8 mouse cellular contexts compared by ENCODE assay signal in genomic region chr15:88651019-88651418, GRCm38 (mm10). TPM values are rescaled to one million over a fixed set of nuclear protein-coding genes. Genes with fewer than 3 reads are reported as not detected.
DNase-seq lines count a peak whose midpoint lies in the region; ATAC-seq lines count a peak whose summit lies in the region.

No protein-coding gene starts in this region.

- H3K4me2 ChIP-seq in forebrain, embryonic 15.5 days (replicated peaks), result no peak overlapping the region; the same call in 1 of the 2 replicates
- no peak overlapping the region for H3K4me2 ChIP-seq in intestine, embryonic 15.5 days (replicated peaks)

- H3K9ac ChIP-seq in forebrain, embryonic 15.5 days (replicated peaks), result no peak overlapping the region
- no peak overlapping the region for H3K9ac ChIP-seq in intestine, embryonic 15.5 days

- peak; percentile 76 for ATAC-seq in cerebellum, adult (ENCODE audit: insufficient number of reproducible peaks, low FRiP score, low TSS enrichment)
- ATAC-seq in forebrain, embryonic 15.5 days (replicated peaks), result peak; percentile 64; the same call in 1 of the 2 replicates
- ATAC-seq in intestine, embryonic 15.5 days, result peak; percentile 36; the same call in 1 of the 2 replicates

- H3K36me3 ChIP-seq in forebrain, embryonic 15.5 days, result no peaks in the 10 kb centered on the region
- H3K36me3 ChIP-seq in intestine, embryonic 15.5 days, result no peaks in the 10 kb centered on the region
- H3K36me3 ChIP-seq in limb, embryonic 10.5 days, result no peaks in the 10 kb centered on the region

- H3K4me1 ChIP-seq in forebrain, embryonic 15.5 days, result no peaks in the 10 kb centered on the region
- no peaks in the 10 kb centered on the region for H3K4me1 ChIP-seq in intestine, embryonic 15.5 days (replicated peaks)
- H3K4me1 ChIP-seq in limb, embryonic 10.5 days, result no peaks in the 10 kb centered on the region

- DNase-seq in ovary, postnatal 10 days (ENCODE audit: low spot score), result peak; percentile 11
- no peak for DNase-seq in ovary, adult 18-20 months (ENCODE audit: low spot score)
- peak; percentile 82 for DNase-seq in limb, embryonic 10.5 days (ENCODE audit: low spot score)
- DNase-seq in neural tube, embryonic 10.5 days (ENCODE audit: extremely low spot score, low spot score), result peak; percentile 77
- DNase-seq in testis, postnatal 14 days (ENCODE audit: low spot score), result peak; percentile 73

- H3K27me3 ChIP-seq in forebrain, embryonic 15.5 days, result no peaks in the 10 kb centered on the region
- H3K27me3 ChIP-seq in intestine, embryonic 15.5 days (replicated peaks), result no peaks in the 10 kb centered on the region
- no peaks in the 10 kb centered on the region for H3K27me3 ChIP-seq in limb, embryonic 10.5 days (ENCODE audit: low read depth, poor library complexity, severe bottlenecking)

- H3K9me3 ChIP-seq in forebrain, embryonic 15.5 days, result no peaks in the 10 kb centered on the region
- no peaks in the 10 kb centered on the region for H3K9me3 ChIP-seq in intestine, embryonic 15.5 days
- no peaks in the 10 kb centered on the region for H3K9me3 ChIP-seq in limb, embryonic 10.5 days (replicated peaks)

- no peak overlapping the region for H3K27ac ChIP-seq in forebrain, embryonic 15.5 days (replicated peaks)
- H3K27ac ChIP-seq in intestine, embryonic 15.5 days, result no peak overlapping the region
- no peak overlapping the region for H3K27ac ChIP-seq in limb, embryonic 10.5 days

- WGBS in forebrain, embryonic 15.5 days, result 16% methylated on average over 13 of the region's 13 CpGs
- 20% methylated on average over 13 of the region's 13 CpGs for WGBS in intestine, embryonic 15.5 days
- WGBS in limb, embryonic 10.5 days, result 28% methylated on average over 13 of the region's 13 CpGs

- no peak overlapping the region for H3K4me3 ChIP-seq in forebrain, embryonic 15.5 days
- H3K4me3 ChIP-seq in intestine, embryonic 15.5 days (replicated peaks), result no peak overlapping the region
- H3K4me3 ChIP-seq in limb, embryonic 10.5 days, result no peak overlapping the region

RNA-seq across cellular contexts. Expression of gene Zdhhc25, which starts 50.9 kb away (rescaled TPM):
- not detected in 2 replicates for polyA plus RNA-seq in forebrain, embryonic 15.5 days (2015; fragmentation: Nextera tagmentation; extraction: Ambion mirVana)
- polyA plus RNA-seq in intestine, embryonic 15.5 days (2015; fragmentation: Nextera tagmentation; extraction: Ambion mirVana), result not detected in 2 replicates
- polyA plus RNA-seq in limb, embryonic 10.5 days (2016; fragmentation: Nextera tagmentation; extraction: Ambion mirVana), result not detected in 2 replicates
